Mouse (Mus musculus) heart, embryonic 12.5 days (tissue): Measurements from ENCODE around the gene Usp50. TPM values are rescaled to one million over a fixed set of nuclear protein-coding genes. Genes with fewer than 3 reads are reported as not detected.
A peak's percentile ranks its signal among the peaks of the same experiment; 100 is the strongest.

Source experiments
- ATAC-seq: fragments of 200-750 bp; cut with Nextera tagmentation; 2 replicates; pipeline ENCODE4 v1.8.0; 2017; ENCODE audit warnings: moderate TSS enrichment, moderate library complexity; ENCODE audit not compliant: insufficient number of reproducible peaks, low FRiP score
- H3K27ac ChIP-seq: fragments of 300-500 bp; sonication (generic); 2 replicates; pipeline ENCODE4 v1.5.1; 2016; ENCODE audit warnings: mild to moderate bottlenecking, moderate library complexity; ENCODE audit not compliant: poor library complexity, severe bottlenecking
- H3K27me3 ChIP-seq: fragments of 300-500 bp; sonication (generic); replicated peaks from 2 replicates; pipeline ENCODE4 v1.6.1; 2016; ENCODE audit warnings: mild to moderate bottlenecking, moderate library complexity
- H3K36me3 ChIP-seq: fragments of 300-500 bp; sonication (generic); 2 replicates; pipeline ENCODE4 v1.6.1; 2016; ENCODE audit warnings: mild to moderate bottlenecking, moderate library complexity
- H3K4me1 ChIP-seq: fragments of 300-500 bp; sonication (generic); replicated peaks from 2 replicates; pipeline ENCODE4 v1.6.1; 2016; ENCODE audit warnings: mild to moderate bottlenecking
- H3K4me2 ChIP-seq: fragments of 300-500 bp; sonication (generic); 2 replicates; pipeline ENCODE4 v1.6.1; 2016; ENCODE audit warnings: mild to moderate bottlenecking, moderate library complexity
- H3K4me3 ChIP-seq: fragments of 300-500 bp; sonication (generic); 2 replicates; pipeline ENCODE4 v1.5.1; 2016; ENCODE audit warnings: mild to moderate bottlenecking
- H3K9ac ChIP-seq: fragments of 300-500 bp; sonication (generic); 2 replicates; pipeline ENCODE4 v1.6.1; 2016; ENCODE audit warnings: mild to moderate bottlenecking, moderate library complexity
- H3K9me3 ChIP-seq: fragments of 300-500 bp; sonication (generic); replicated peaks from 2 replicates; pipeline ENCODE4 v1.6.1; 2016; ENCODE audit warnings: mild to moderate bottlenecking, moderate library complexity
- WGBS: fragments of 180-500 bp; shearing (Covaris S2); methylation state at CpG from one replicate; pipeline ENCODE4 v1.1.7; 2016; 5-methylcytosine and 5-hydroxymethylcytosine counted together
- polyA plus RNA-seq: library from polyadenylated mRNA; unstranded; fragments of >200 nt; fragmentation: Nextera tagmentation; extraction: Ambion mirVana; gene quantifications from 2 replicates; pipeline ENCODE4 v1.2.1, GENCODE M21; 2016

Gene Usp50
- polyA plus RNA-seq, 1 experiment from 2014 or later, result 3.0 TPM

- Histone ChIP-seq H3K4me3 (no peak overlapping the region), H3K4me1 (no peaks in the 10 kb centered on the region), H3K27me3 (no peaks in the 10 kb centered on the region), H3K9ac (no peak overlapping the region; the same call in 1 of the 2 replicates), H3K27ac (no peak overlapping the region), H3K36me3 (no peaks in the 10 kb centered on the region), H3K4me2 (no peak overlapping the region), H3K9me3 (no peaks in the 10 kb centered on the region)
- 79% methylated on average over 10 of the region's 10 CpGs for WGBS
- no peak for ATAC-seq
Observed at GRCm38 (mm10) chr2:126780286-126780685, 3.0 kb downstream of the Usp50 start.

- no peaks in the 10 kb centered on the region for H3K9me3 ChIP-seq
- H3K4me1 ChIP-seq, result no peaks in the 10 kb centered on the region
- H3K9ac ChIP-seq, result no peak overlapping the region
- no peak overlapping the region for H3K27ac ChIP-seq
- H3K27me3 ChIP-seq, result no peaks in the 10 kb centered on the region
- WGBS, result 84% methylated on average over 4 of the region's 4 CpGs
- no peak for ATAC-seq
- no peak overlapping the region for H3K4me3 ChIP-seq
- H3K4me2 ChIP-seq, result no peak overlapping the region
- no peaks in the 10 kb centered on the region for H3K36me3 ChIP-seq
Observed at GRCm38 (mm10) chr2:126778806-126779205, 4.5 kb downstream of the Usp50 start.

GRCm38 (mm10) chr2:126776416-126776815, 6.9 kb downstream of the Usp50 start:
- Histone ChIP-seq H3K27me3 (no peaks in the 10 kb centered on the region), H3K4me1 (no peaks in the 10 kb centered on the region), H3K9me3 (no peaks in the 10 kb centered on the region), H3K4me2 (no peak overlapping the region), H3K27ac (no peak overlapping the region), H3K4me3 (no peak overlapping the region), H3K9ac (no peak overlapping the region), H3K36me3 (no peaks in the 10 kb centered on the region)
- WGBS, result 51% methylated on average over 1 of the region's 1 CpGs
- ATAC-seq, result no peak

- no peak for ATAC-seq
- Histone ChIP-seq H3K9me3 (no peaks in the 10 kb centered on the region), H3K9ac (no peak overlapping the region), H3K4me3 (no peak overlapping the region), H3K27ac (no peak overlapping the region), H3K4me2 (no peak overlapping the region), H3K27me3 (no peaks in the 10 kb centered on the region), H3K4me1 (no peaks in the 10 kb centered on the region), H3K36me3 (no peaks in the 10 kb centered on the region)
- WGBS, result 66% methylated on average over 4 of the region's 4 CpGs
Observed at GRCm38 (mm10) chr2:126775951-126776350, 7.3 kb downstream of the Usp50 start.

GRCm38 (mm10) chr2:126772217-126772616, 11.1 kb downstream of the Usp50 start:
- no peaks in the 10 kb centered on the region for H3K36me3 ChIP-seq
- no peaks in the 10 kb centered on the region for H3K9me3 ChIP-seq
- H3K4me1 ChIP-seq, result no peaks in the 10 kb centered on the region; the same call in 1 of the 2 replicates
- H3K4me2 ChIP-seq, result no peak overlapping the region
- no peaks in the 10 kb centered on the region for H3K27me3 ChIP-seq
- no peak overlapping the region for H3K27ac ChIP-seq
- 89% methylated on average over 5 of the region's 5 CpGs for WGBS
- no peak overlapping the region for H3K9ac ChIP-seq
- no peak for ATAC-seq
- no peak overlapping the region for H3K4me3 ChIP-seq

- no peaks in the 10 kb centered on the region for H3K9me3 ChIP-seq
- no peak overlapping the region for H3K4me3 ChIP-seq
- peaks cover 9% of the 10 kb centered on the region for H3K4me1 ChIP-seq
- H3K27ac ChIP-seq, result no peak overlapping the region
- H3K27me3 ChIP-seq, result no peaks in the 10 kb centered on the region
- H3K9ac ChIP-seq, result no peak overlapping the region
- H3K4me2 ChIP-seq, result no peak overlapping the region
- 64% methylated on average over 19 of the region's 19 CpGs for WGBS
- H3K36me3 ChIP-seq, result peaks cover 1% of the 10 kb centered on the region
- ATAC-seq, result no peak
Observed at GRCm38 (mm10) chr2:126769431-126770181, 13.7 kb downstream of the Usp50 start.

GRCm38 (mm10) chr2:126768194-126768593, 15.1 kb downstream of the Usp50 start:
- Histone ChIP-seq H3K9ac (no peak overlapping the region), H3K4me1 (peaks cover 9% of the 10 kb centered on the region), H3K27me3 (no peaks in the 10 kb centered on the region), H3K4me2 (no peak overlapping the region), H3K36me3 (peaks cover 7% of the 10 kb centered on the region), H3K27ac (no peak overlapping the region), H3K9me3 (no peaks in the 10 kb centered on the region), H3K4me3 (no peak overlapping the region)
- 73% methylated on average over 4 of the region's 4 CpGs for WGBS
- ATAC-seq, result no peak

GRCm38 (mm10) chr2:126767599-126767998, 15.7 kb downstream of the Usp50 start:
- no peak overlapping the region for H3K4me2 ChIP-seq
- 97% methylated on average over 3 of the region's 3 CpGs for WGBS

GRCm38 (mm10) chr2:126765867-126766582, 17.2 kb downstream of the Usp50 start:
- Histone ChIP-seq H3K9ac (peak overlapping the region; percentile 50; the same call in 1 of the 2 replicates), H3K4me3 (no peak overlapping the region), H3K27ac (no peak overlapping the region), H3K27me3 (no peaks in the 10 kb centered on the region), H3K36me3 (peaks cover 26% of the 10 kb centered on the region), H3K4me1 (peaks cover 9% of the 10 kb centered on the region), H3K9me3 (no peaks in the 10 kb centered on the region), H3K4me2 (peak overlapping the region; percentile 56)
- 37% methylated on average over 11 of the region's 11 CpGs for WGBS
- ATAC-seq, result no peak

More at GRCm38 (mm10) chr2:126767599-126767998, 15.7 kb downstream of the Usp50 start:
- peaks cover 9% of the 10 kb centered on the region for H3K4me1 ChIP-seq
- ATAC-seq, result no peak
- H3K4me3 ChIP-seq, result no peak overlapping the region
- H3K9me3 ChIP-seq, result no peaks in the 10 kb centered on the region
- no peaks in the 10 kb centered on the region for H3K27me3 ChIP-seq
- no peak overlapping the region for H3K27ac ChIP-seq
- H3K9ac ChIP-seq, result no peak overlapping the region
- peaks cover 11% of the 10 kb centered on the region for H3K36me3 ChIP-seq

- Histone ChIP-seq H3K9me3 (no peaks in the 10 kb centered on the region), H3K9ac (no peak overlapping the region), H3K4me1 (no peaks in the 10 kb centered on the region), H3K4me3 (no peak overlapping the region), H3K27me3 (no peaks in the 10 kb centered on the region), H3K27ac (no peak overlapping the region), H3K4me2 (no peak overlapping the region), H3K36me3 (peaks cover 85% of the 10 kb centered on the region)
- WGBS, result 89% methylated on average over 7 of the region's 7 CpGs
- ATAC-seq, result no peak
Observed at GRCm38 (mm10) chr2:126759351-126759750, 23.9 kb downstream of the Usp50 start.

- no peak overlapping the region for H3K4me2 ChIP-seq
- no peak overlapping the region for H3K9ac ChIP-seq
- ATAC-seq, result no peak
- H3K27ac ChIP-seq, result no peak overlapping the region
- peaks cover 89% of the 10 kb centered on the region for H3K36me3 ChIP-seq
- H3K27me3 ChIP-seq, result no peaks in the 10 kb centered on the region
- no peak overlapping the region for H3K4me3 ChIP-seq
- WGBS, result 90% methylated on average over 6 of the region's 6 CpGs
- H3K4me1 ChIP-seq, result no peaks in the 10 kb centered on the region
- H3K9me3 ChIP-seq, result no peaks in the 10 kb centered on the region
Observed at GRCm38 (mm10) chr2:126755664-126756063, 27.6 kb downstream of the Usp50 start.
